Mouse (Mus musculus): ENCODE data around the gene Uvrag.

Gene Uvrag

GRCm38 (mm10) chr7:99139841-99140491 lies 975 bp downstream of the Uvrag start:
- DNase-seq (ENCODE audit: low read depth, low spot score): peak; percentile 28

GRCm38 (mm10) chr7:99137541-99137940 lies 3.4 kb downstream of the Uvrag start:
- no peak for DNase-seq (ENCODE audit: low read depth, low spot score)

GRCm38 (mm10) chr7:99136789-99137188 lies 4.2 kb downstream of the Uvrag start:
- no peak for DNase-seq (ENCODE audit: low read depth, low spot score)

- DNase-seq (ENCODE audit: low read depth, low spot score): no peak
These were observed 7.0 kb downstream of the Uvrag start for GRCm38 (mm10) chr7:99133811-99134402.

GRCm38 (mm10) chr7:99132597-99132996 lies 8.3 kb downstream of the Uvrag start:
- no peak for DNase-seq (ENCODE audit: low read depth, low spot score)

- DNase-seq (ENCODE audit: low read depth, low spot score): no peak
These were observed 9.1 kb downstream of the Uvrag start for GRCm38 (mm10) chr7:99131819-99132353.

GRCm38 (mm10) chr7:99128965-99129364 lies 12.0 kb downstream of the Uvrag start:
- no peak for DNase-seq (ENCODE audit: low read depth, low spot score)

GRCm38 (mm10) chr7:99128020-99128950 lies 12.7 kb downstream of the Uvrag start:
- peak; percentile 51 for DNase-seq (ENCODE audit: low read depth, low spot score)

- no peak for DNase-seq (ENCODE audit: low read depth, low spot score)
These were observed 14.9 kb downstream of the Uvrag start for GRCm38 (mm10) chr7:99126057-99126456.

- no peak for DNase-seq (ENCODE audit: low read depth, low spot score)
These were observed 18.3 kb downstream of the Uvrag start for GRCm38 (mm10) chr7:99122651-99123050.

GRCm38 (mm10) chr7:99120865-99121521 lies 19.9 kb downstream of the Uvrag start:
- DNase-seq (ENCODE audit: low read depth, low spot score): no peak

- DNase-seq (ENCODE audit: low read depth, low spot score): no peak
These were observed 20.9 kb downstream of the Uvrag start for GRCm38 (mm10) chr7:99120082-99120481.

GRCm38 (mm10) chr7:99116781-99117180 lies 24.2 kb downstream of the Uvrag start:
- DNase-seq (ENCODE audit: low read depth, low spot score): no peak

- DNase-seq (ENCODE audit: low read depth, low spot score): no peak
These were observed 26.8 kb downstream of the Uvrag start for GRCm38 (mm10) chr7:99114006-99114726.

GRCm38 (mm10) chr7:99107566-99107965 lies 33.4 kb downstream of the Uvrag start:
- peak; percentile 17 for DNase-seq (ENCODE audit: low read depth, low spot score)

- DNase-seq (ENCODE audit: low read depth, low spot score): no peak
These were observed 34.1 kb downstream of the Uvrag start for GRCm38 (mm10) chr7:99106714-99107270.

GRCm38 (mm10) chr7:99101767-99102593 lies 39.0 kb downstream of the Uvrag start:
- no peak for DNase-seq (ENCODE audit: low read depth, low spot score)

- DNase-seq (ENCODE audit: low read depth, low spot score): no peak
These were observed 39.9 kb downstream of the Uvrag start for GRCm38 (mm10) chr7:99101076-99101475.

GRCm38 (mm10) chr7:99100573-99100972 lies 40.4 kb downstream of the Uvrag start:
- DNase-seq (ENCODE audit: low read depth, low spot score): no peak

GRCm38 (mm10) chr7:99100087-99100486 lies 40.9 kb downstream of the Uvrag start:
- DNase-seq (ENCODE audit: low read depth, low spot score): no peak

Data from ES-CJ7 (cell line).